Mouse (Mus musculus) heart, adult 9 months (tissue): ENCODE measurements around the gene Esrrb.

ENCODE experiments used
- DNase-seq, 2 experiments: peaks; one replicate each; pipeline ENCODE4 v3.0.0; 2022; ENCODE audit warnings: low spot score in 2 of 2

Esrrb gene

GRCm38 (mm10) chr12:86421490-86421904 is 60.6 kb downstream of the Esrrb start:
- peak; percentile 38 to 59 for DNase-seq

GRCm38 (mm10) chr12:86422166-86422910 is 61.4 kb downstream of the Esrrb start:
- DNase-seq = no peak

GRCm38 (mm10) chr12:86423102-86423501 is 62.2 kb downstream of the Esrrb start:
- DNase-seq = no peak

GRCm38 (mm10) chr12:86427585-86427984 is 66.7 kb downstream of the Esrrb start:
- DNase-seq = no peak

- DNase-seq = no peak
Observed at GRCm38 (mm10) chr12:86431671-86432070, 70.8 kb downstream of the Esrrb start.

GRCm38 (mm10) chr12:86433371-86433821 is 72.5 kb downstream of the Esrrb start:
- peak; percentile 12 to 52 for DNase-seq

GRCm38 (mm10) chr12:86435651-86436050 is 74.7 kb downstream of the Esrrb start:
- DNase-seq = no peak

- DNase-seq = no peak
Observed at GRCm38 (mm10) chr12:86450848-86451247, 89.9 kb downstream of the Esrrb start.

- no peak for DNase-seq
Observed at GRCm38 (mm10) chr12:86455009-86455408, 94.1 kb downstream of the Esrrb start.

GRCm38 (mm10) chr12:86462742-86463470 is 102.0 kb downstream of the Esrrb start:
- DNase-seq = no peak

- no peak for DNase-seq
Observed at GRCm38 (mm10) chr12:86464385-86464784, 103.5 kb downstream of the Esrrb start.

- DNase-seq = no peak
Observed at GRCm38 (mm10) chr12:86466180-86466579, 105.3 kb downstream of the Esrrb start.

GRCm38 (mm10) chr12:86469919-86470318 is 109.0 kb downstream of the Esrrb start:
- DNase-seq = no peak

- DNase-seq = no peak
Observed at GRCm38 (mm10) chr12:86470912-86471311, 110.0 kb downstream of the Esrrb start.

- DNase-seq = no peak
Observed at GRCm38 (mm10) chr12:86473630-86474029, 112.7 kb downstream of the Esrrb start.

GRCm38 (mm10) chr12:86475994-86476393 is 115.1 kb downstream of the Esrrb start:
- no peak for DNase-seq

GRCm38 (mm10) chr12:86478908-86479307 is 118.0 kb downstream of the Esrrb start:
- no peak for DNase-seq

- no peak for DNase-seq
Observed at GRCm38 (mm10) chr12:86482029-86482428, 121.1 kb downstream of the Esrrb start.

- DNase-seq = peak; percentile 6 to 15
Observed at GRCm38 (mm10) chr12:86483413-86483841, 122.5 kb downstream of the Esrrb start.

- no peak for DNase-seq
Observed at GRCm38 (mm10) chr12:86488005-86488404, 127.1 kb downstream of the Esrrb start.

GRCm38 (mm10) chr12:86490052-86490451 is 129.1 kb downstream of the Esrrb start:
- DNase-seq = no peak

- DNase-seq = peak in 1 of 2 experiments; percentile 9
Observed at GRCm38 (mm10) chr12:86491500-86491899, 130.6 kb downstream of the Esrrb start.

GRCm38 (mm10) chr12:86492822-86493221 is 131.9 kb downstream of the Esrrb start:
- DNase-seq = peak in 1 of 2 experiments; percentile 6
